In genomic region chr3:60631183-60631582, GRCm38 (mm10) we compare ENCODE assay signal across 31 mouse cellular contexts.
A peak's percentile ranks its signal among the peaks of the same experiment; 100 is the strongest.
DNase-seq lines count a peak whose midpoint lies in the region; ATAC-seq and TF ChIP-seq lines count a peak whose summit lies in the region.
"Had no signal": no experiment of that assay in that cellular context is flagged by ENCODE, and none has a peak within 500 bp of the region (broad histone marks: within the 10 kb centered on the region; RNA-seq: fewer than 3 reads in every experiment).

No protein-coding gene starts in this region.

- WGBS in heart, postnatal 0 days = 65% methylated on average over 2 of the region's 2 CpGs
- whole genome bisulfite sequencing in liver, postnatal 0 days (ENCODE audit: insufficient replicate concordance) = 85% methylated on average over 2 of the region's 2 CpGs

- DNase-seq in heart, postnatal 0 days (ENCODE audit: low spot score) = no peak
- DNase-seq in heart, adult 9 months (ENCODE audit: low spot score in 2 of 2) = no peak
- DNase-seq in liver, postnatal 0 days = no peak
- DNase-seq in liver = no peak
- DNase-seq in Patski (ENCODE audit: low read depth, low spot score) = no peak
- no peak for DNase-seq in urinary bladder, postnatal 25 days (ENCODE audit: low spot score)
- DNase-seq in embryo, embryonic 11 days = no peak
- DNase-seq: adrenal gland, adult 8-10 months; B cell, adult 2 months; cerebellum, adult 8-10 months; cerebellum, postnatal 25 days; heart, adult 2 months; heart, postnatal 14 days; kidney, adult 2 months; kidney, postnatal 4 days; layer of hippocampus, postnatal 36 days; lung, postnatal 36 days; right cerebral cortex, postnatal 4 days; thymus, adult 18-20 months; thymus, postnatal 36 days had no signal

- no peaks in the 10 kb centered on the region for H3K4me1 ChIP-seq in heart, postnatal 0 days (ENCODE audit: control insufficient read depth, insufficient read depth)
- H3K4me1 ChIP-seq in liver, postnatal 0 days (ENCODE audit: insufficient read depth) = no peaks in the 10 kb centered on the region
- H3K4me1 ChIP-seq: embryonic facial prominence, embryonic 12.5 days; heart, embryonic 13.5 days; hindbrain, embryonic 10.5 days; limb, embryonic 10.5 days; limb, embryonic 15.5 days; midbrain, embryonic 12.5 days; neural tube, embryonic 13.5 days had no signal

- H3K4me3 ChIP-seq in heart, postnatal 0 days (ENCODE audit: low read depth, low read length) = no peak overlapping the region
- H3K4me3 ChIP-seq in liver, postnatal 0 days (ENCODE audit: low read depth, low read length) = no peak overlapping the region
- H3K4me3 ChIP-seq: embryonic facial prominence, embryonic 12.5 days; heart, adult 2 months; heart, embryonic 13.5 days; hindbrain, embryonic 10.5 days; limb, embryonic 10.5 days; limb, embryonic 15.5 days; midbrain, embryonic 12.5 days; neural tube, embryonic 13.5 days had no signal

- no peak for TF ChIP-seq CTCF in heart, postnatal 0 days (IDR thresholded peaks at IDR 0.05; ENCODE audit: low read depth)
- no peak for TF ChIP-seq CTCF in liver, postnatal 0 days (IDR thresholded peaks at IDR 0.05; ENCODE audit: low read depth)
- TF ChIP-seq CTCF in Patski (IDR thresholded peaks at IDR 0.05) = no peak

- no peaks in the 10 kb centered on the region for H3K27me3 ChIP-seq in heart, postnatal 0 days (ENCODE audit: control insufficient read depth, insufficient read depth, low read length)
- H3K27me3 ChIP-seq in liver, postnatal 0 days (ENCODE audit: insufficient read depth, low read length) = no peaks in the 10 kb centered on the region
- H3K27me3 ChIP-seq in Patski = no peaks in the 10 kb centered on the region
- H3K27me3 ChIP-seq: CH12.LX; embryonic facial prominence, embryonic 12.5 days; heart, embryonic 13.5 days; limb, embryonic 15.5 days; midbrain, embryonic 12.5 days; neural tube, embryonic 13.5 days had no signal

- no peaks in the 10 kb centered on the region for H3K9me3 ChIP-seq in heart, postnatal 0 days (replicated peaks; ENCODE audit: control insufficient read depth, low read length)
- no peaks in the 10 kb centered on the region for H3K9me3 ChIP-seq in liver, postnatal 0 days (ENCODE audit: low read length)
- H3K9me3 ChIP-seq: embryonic facial prominence, embryonic 12.5 days; heart, embryonic 13.5 days; hindbrain, embryonic 10.5 days; limb, embryonic 10.5 days; limb, embryonic 15.5 days; midbrain, embryonic 12.5 days; neural tube, embryonic 13.5 days had no signal

- in situ Hi-C loops in Patski (cut with MboI; ENCODE audit: low pct_unique_long_range_greater_than_20kb) = no loop called here

- no peak overlapping the region for H3K9ac ChIP-seq in heart, postnatal 0 days (replicated peaks; ENCODE audit: low read depth, low read length)
- H3K9ac ChIP-seq in liver, postnatal 0 days (replicated peaks) = no peak overlapping the region
- H3K9ac ChIP-seq: embryonic facial prominence, embryonic 12.5 days; heart, embryonic 13.5 days; limb, embryonic 15.5 days; midbrain, embryonic 12.5 days; neural tube, embryonic 13.5 days had no signal

- TF ChIP-seq EP300 in heart, postnatal 0 days (IDR thresholded peaks at IDR 0.05; ENCODE audit: low read depth) = no peak
- TF ChIP-seq EP300 in liver, postnatal 0 days (IDR thresholded peaks at IDR 0.05; ENCODE audit: low read depth) = no peak

- peak; percentile 58; the same call in 1 of the 2 replicates for ATAC-seq in heart, postnatal 0 days (ENCODE audit: insufficient read depth, low read depth)
- peak; percentile 56 for ATAC-seq in liver, postnatal 0 days
- ATAC-seq in Patski = peak; percentile 72
- ATAC-seq: forebrain, embryonic 14.5 days; hindbrain, embryonic 16.5 days had no signal

- no peak overlapping the region for H3K27ac ChIP-seq in heart, postnatal 0 days (ENCODE audit: low read depth)
- no peak overlapping the region for H3K27ac ChIP-seq in liver, postnatal 0 days (ENCODE audit: low read depth)
- H3K27ac ChIP-seq: embryonic facial prominence, embryonic 12.5 days; heart, adult 2 months; heart, embryonic 13.5 days; hindbrain, embryonic 10.5 days; limb, embryonic 10.5 days; limb, embryonic 15.5 days; midbrain, embryonic 12.5 days; neural tube, embryonic 13.5 days; stomach, postnatal 0 days had no signal

- CTCF ChIA-PET in Patski (lab: Charles Lee) = interaction anchor here (1.0 to 2.7 kb wide), 6 partner anchors 8 to 760 kb away, joined by 3 to 9 read pairs (median 4); no protein-coding TSS in a partner anchor

- POLR2A ChIA-PET in Patski (lab: Charles Lee) = interaction anchor here (1.0 kb wide), 1 partner anchor 12 kb away, joined by 3 read pairs; no protein-coding TSS in a partner anchor

- peaks cover 19% of the 10 kb centered on the region for H3K36me3 ChIP-seq in heart, postnatal 0 days (replicated peaks; ENCODE audit: control insufficient read depth, insufficient read depth, low read length)
- H3K36me3 ChIP-seq in liver, postnatal 0 days (replicated peaks; ENCODE audit: insufficient read depth, low read length) = peaks cover 18% of the 10 kb centered on the region
- H3K36me3 ChIP-seq: embryonic facial prominence, embryonic 12.5 days; midbrain, embryonic 12.5 days had no signal

- no peak overlapping the region for H3K4me2 ChIP-seq in heart, postnatal 0 days (ENCODE audit: low read depth, low read length)
- H3K4me2 ChIP-seq in liver, postnatal 0 days (ENCODE audit: low read depth, low read length) = no peak overlapping the region
- H3K4me2 ChIP-seq: embryonic facial prominence, embryonic 12.5 days; heart, embryonic 13.5 days; limb, embryonic 15.5 days; midbrain, embryonic 12.5 days; neural tube, embryonic 13.5 days had no signal
